Mouse (Mus musculus) hindbrain, embryonic 14.5 days (tissue): ENCODE measurements around the gene Dyrk1a. TPM values are rescaled to one million over a fixed set of nuclear protein-coding genes. Genes with fewer than 3 reads are reported as not detected.
A peak's percentile ranks its signal among the peaks of the same experiment; 100 is the strongest.

ENCODE experiments used
- ATAC-seq: fragments of 200-750 bp; cut with Nextera tagmentation; 2 replicates; pipeline ENCODE4 v1.8.0; 2017; ENCODE audit warnings: moderate number of reproducible peaks, mild to moderate bottlenecking, moderate TSS enrichment, moderate library complexity; ENCODE audit not compliant: low FRiP score
- DNase-seq: peaks from one replicate; pipeline ENCODE4 v3.0.0-alpha.2; 2015; ENCODE audit warnings: low spot score
- H3K27ac ChIP-seq: fragments of 300-500 bp; sonication (generic); 2 replicates; pipeline ENCODE4 v1.5.1; 2014; ENCODE audit warnings: mild to moderate bottlenecking, moderate library complexity
- H3K27me3 ChIP-seq: fragments of 300-500 bp; sonication (generic); 2 replicates; pipeline ENCODE4 v1.6.1; 2014; ENCODE audit warnings: mild to moderate bottlenecking, low read length, mixed read lengths; ENCODE audit not compliant: control insufficient read depth, insufficient read depth
- H3K36me3 ChIP-seq: fragments of 300-500 bp; sonication (generic); replicated peaks from 2 replicates; pipeline ENCODE4 v1.6.1; 2014; ENCODE audit not compliant: control insufficient read depth, insufficient read depth
- H3K4me1 ChIP-seq: fragments of 300-500 bp; sonication (generic); replicated peaks from 2 replicates; pipeline ENCODE4 v1.6.1; 2014; ENCODE audit warnings: antibody characterized with exemption, low read length, mixed read lengths; ENCODE audit not compliant: control insufficient read depth, insufficient read depth
- H3K4me2 ChIP-seq: fragments of 300-500 bp; sonication (generic); replicated peaks from 2 replicates; pipeline ENCODE4 v1.6.1; 2014; ENCODE audit warnings: mild to moderate bottlenecking, moderate library complexity
- H3K4me3 ChIP-seq: fragments of 300-500 bp; sonication (generic); replicated peaks from 2 replicates; pipeline ENCODE4 v1.5.1; 2014; ENCODE audit warnings: mild to moderate bottlenecking, low read length
- H3K9ac ChIP-seq: fragments of 300-500 bp; sonication (generic); 2 replicates; pipeline ENCODE4 v1.6.1; 2014
- H3K9me3 ChIP-seq: fragments of 300-500 bp; sonication (generic); 2 replicates; pipeline ENCODE4 v1.6.1; 2016; ENCODE audit warnings: low read length; ENCODE audit not compliant: control insufficient read depth
- WGBS: fragments of 180-500 bp; shearing (Covaris S2); extraction: QIAGEN DNeasy Blood & Tissue Kit; methylation state at CpG from one replicate; pipeline ENCODE4 v1.1.7; 2014; 5-methylcytosine and 5-hydroxymethylcytosine counted together
- polyA plus RNA-seq: library from polyadenylated mRNA; unstranded; fragments of >200 nt; fragmentation: Nextera tagmentation; extraction: Ambion mirVana; gene quantifications from 2 replicates; pipeline ENCODE4 v1.2.1, GENCODE M21; 2014

Gene Dyrk1a
- polyA plus RNA-seq, 1 experiment from 2014 or later, result 14.0 TPM

GRCm38 (mm10) chr16:94631984-94632383, 62.2 kb downstream of the Dyrk1a start:
- peak overlapping the region; percentile 70 for H3K27ac ChIP-seq
- no peaks in the 10 kb centered on the region for H3K36me3 ChIP-seq
- ATAC-seq, result peak; percentile 97
- DNase-seq, result peak; percentile 79
- no peak overlapping the region for H3K4me3 ChIP-seq
- no peak overlapping the region; the same call in 1 of the 2 replicates for H3K4me2 ChIP-seq
- H3K4me1 ChIP-seq, result peaks cover 30% of the 10 kb centered on the region
- H3K27me3 ChIP-seq, result no peaks in the 10 kb centered on the region
- H3K9ac ChIP-seq, result no peak overlapping the region
- H3K9me3 ChIP-seq, result no peaks in the 10 kb centered on the region
- WGBS, result 7% methylated on average over 5 of the region's 5 CpGs

GRCm38 (mm10) chr16:94632424-94632963, 62.7 kb downstream of the Dyrk1a start:
- DNase-seq, result no peak
- Histone ChIP-seq H3K4me1 (peaks cover 28% of the 10 kb centered on the region), H3K4me3 (no peak overlapping the region), H3K27ac (peak overlapping the region; percentile 70), H3K4me2 (no peak overlapping the region; the same call in 1 of the 2 replicates), H3K9ac (no peak overlapping the region), H3K36me3 (no peaks in the 10 kb centered on the region), H3K27me3 (no peaks in the 10 kb centered on the region), H3K9me3 (no peaks in the 10 kb centered on the region)
- no peak for ATAC-seq
- WGBS, result 70% methylated on average over 6 of the region's 6 CpGs

DNA sequence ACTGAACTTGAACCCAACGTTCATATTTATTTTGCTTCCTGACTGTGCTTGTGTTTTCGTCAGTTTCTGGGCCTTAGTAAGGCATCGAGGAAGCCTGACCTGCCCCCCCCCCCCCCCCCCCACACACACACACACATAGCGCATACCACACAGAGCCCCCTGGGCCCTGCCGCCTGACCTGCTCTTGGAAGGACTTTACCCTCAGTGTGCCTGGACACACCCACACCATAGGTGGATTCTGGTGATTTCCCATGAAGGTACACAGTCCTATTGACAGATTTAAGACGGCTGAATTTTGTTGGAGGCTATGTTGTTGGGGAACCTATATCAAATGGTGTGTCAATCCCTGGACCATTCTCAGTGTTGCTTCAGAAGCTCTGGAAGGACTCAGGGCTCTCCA, 63.2 kb downstream of the Dyrk1a start:
- Histone ChIP-seq H3K4me2 (no peak overlapping the region), H3K4me3 (no peak overlapping the region), H3K4me1 (peaks cover 27% of the 10 kb centered on the region), H3K27me3 (no peaks in the 10 kb centered on the region), H3K36me3 (no peaks in the 10 kb centered on the region), H3K27ac (peak overlapping the region; percentile 70), H3K9me3 (no peaks in the 10 kb centered on the region), H3K9ac (no peak overlapping the region)
- ATAC-seq (no peak), DNase-seq (no peak)
- WGBS, result 81% methylated on average over 5 of the region's 6 CpGs

DNA sequence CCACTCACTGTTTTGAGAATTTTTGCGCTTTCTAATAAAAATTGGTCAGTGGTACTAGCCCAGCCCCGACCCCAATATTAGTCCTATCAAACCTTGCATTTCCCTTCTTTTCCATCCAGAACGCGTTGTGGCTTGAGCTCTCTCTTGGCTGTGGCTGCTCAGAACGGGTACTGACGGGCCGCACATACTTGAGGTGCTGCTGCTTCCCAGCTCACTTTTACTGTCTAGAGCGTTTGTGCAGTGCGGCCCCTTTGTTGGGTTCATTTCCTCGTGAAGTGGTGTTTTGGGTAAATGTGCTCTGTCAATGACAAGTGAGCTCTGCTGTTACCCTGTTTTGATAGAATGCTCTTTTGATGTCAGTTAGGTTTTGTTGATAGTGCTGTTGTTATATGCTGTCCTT, 67.6 kb downstream of the Dyrk1a start:
- Histone ChIP-seq H3K4me1 (peaks cover 18% of the 10 kb centered on the region), H3K27me3 (no peaks in the 10 kb centered on the region), H3K9me3 (no peaks in the 10 kb centered on the region), H3K4me3 (no peak overlapping the region), H3K9ac (no peak overlapping the region), H3K36me3 (no peaks in the 10 kb centered on the region), H3K4me2 (no peak overlapping the region), H3K27ac (no peak overlapping the region)
- DNase-seq, result no peak
- 74% methylated on average over 10 of the region's 10 CpGs for WGBS
- ATAC-seq, result no peak

- no peak for DNase-seq
- Histone ChIP-seq H3K27ac (no peak overlapping the region), H3K4me1 (peaks cover 15% of the 10 kb centered on the region; the same call in 1 of the 2 replicates), H3K36me3 (no peaks in the 10 kb centered on the region), H3K27me3 (no peaks in the 10 kb centered on the region), H3K9ac (no peak overlapping the region), H3K4me3 (no peak overlapping the region), H3K4me2 (no peak overlapping the region), H3K9me3 (no peaks in the 10 kb centered on the region)
- ATAC-seq, result no peak
- WGBS, result 95% methylated on average over 2 of the region's 2 CpGs
Measured at GRCm38 (mm10) chr16:94641799-94642198, 72.0 kb downstream of the Dyrk1a start.

DNA sequence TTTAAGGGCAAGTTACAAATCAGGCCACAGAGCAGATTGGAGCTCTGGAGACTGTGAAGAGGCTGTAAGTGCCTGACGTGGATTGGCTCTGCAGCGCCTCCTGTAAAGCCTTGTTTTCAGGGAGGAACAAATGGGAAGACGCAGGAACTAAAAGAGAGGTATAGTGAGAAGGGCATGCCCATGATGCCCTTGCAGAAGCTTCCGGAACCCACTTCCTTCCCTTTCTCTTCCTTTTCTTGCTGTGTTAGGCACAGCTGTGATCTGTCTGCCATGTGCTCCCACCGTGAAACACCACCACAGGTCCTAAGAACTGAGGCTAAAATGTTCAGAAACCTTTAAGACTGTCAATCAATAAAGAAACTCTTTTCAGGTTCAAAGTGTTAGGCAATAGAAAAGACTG, 77.3 kb downstream of the Dyrk1a start:
- Histone ChIP-seq H3K27me3 (no peaks in the 10 kb centered on the region), H3K4me2 (no peak overlapping the region), H3K27ac (no peak overlapping the region), H3K4me3 (no peak overlapping the region), H3K9me3 (no peaks in the 10 kb centered on the region), H3K9ac (no peak overlapping the region), H3K36me3 (no peaks in the 10 kb centered on the region), H3K4me1 (peaks cover 18% of the 10 kb centered on the region; the same call in 1 of the 2 replicates)
- DNase-seq (no peak), ATAC-seq (no peak)
- 77% methylated on average over 5 of the region's 5 CpGs for WGBS

GRCm38 (mm10) chr16:94647925-94648324, 78.1 kb downstream of the Dyrk1a start:
- H3K9ac ChIP-seq, result no peak overlapping the region
- no peak overlapping the region for H3K27ac ChIP-seq
- ATAC-seq (no peak), DNase-seq (no peak)
- H3K4me3 ChIP-seq, result no peak overlapping the region
- H3K4me1 ChIP-seq, result peaks cover 18% of the 10 kb centered on the region; the same call in 1 of the 2 replicates
- no peaks in the 10 kb centered on the region for H3K36me3 ChIP-seq
- no peaks in the 10 kb centered on the region for H3K27me3 ChIP-seq
- H3K4me2 ChIP-seq, result no peak overlapping the region
- no peaks in the 10 kb centered on the region for H3K9me3 ChIP-seq
- 90% methylated on average over 2 of the region's 2 CpGs for WGBS

DNA sequence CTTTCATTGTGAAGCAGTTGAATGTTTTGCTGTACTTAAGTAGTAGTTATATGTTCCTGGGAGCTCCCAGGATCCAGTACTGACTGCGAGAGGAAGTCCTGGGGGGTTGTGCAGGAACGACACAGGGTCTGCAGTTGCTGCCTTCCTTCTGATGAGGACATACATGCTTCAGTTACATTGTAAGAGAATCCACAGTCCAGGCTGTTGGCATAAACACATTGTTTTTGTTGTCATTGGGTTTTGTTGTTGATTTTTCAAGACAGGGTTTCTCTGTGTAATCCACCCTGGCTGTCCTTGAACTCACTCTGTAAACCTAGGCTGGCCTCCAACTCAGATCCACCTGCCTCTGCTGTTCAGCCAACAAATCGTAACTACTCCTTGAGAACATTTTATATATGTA, 80.1 kb downstream of the Dyrk1a start:
- WGBS, result 88% methylated on average over 3 of the region's 3 CpGs
- no peak overlapping the region for H3K27ac ChIP-seq
- H3K36me3 ChIP-seq, result no peaks in the 10 kb centered on the region
- DNase-seq (no peak), ATAC-seq (no peak)
- no peaks in the 10 kb centered on the region for H3K9me3 ChIP-seq
- peaks cover 24% of the 10 kb centered on the region; the same call in 1 of the 2 replicates for H3K4me1 ChIP-seq
- no peak overlapping the region for H3K4me3 ChIP-seq
- no peak overlapping the region for H3K4me2 ChIP-seq
- H3K9ac ChIP-seq, result no peak overlapping the region
- no peaks in the 10 kb centered on the region for H3K27me3 ChIP-seq

DNA sequence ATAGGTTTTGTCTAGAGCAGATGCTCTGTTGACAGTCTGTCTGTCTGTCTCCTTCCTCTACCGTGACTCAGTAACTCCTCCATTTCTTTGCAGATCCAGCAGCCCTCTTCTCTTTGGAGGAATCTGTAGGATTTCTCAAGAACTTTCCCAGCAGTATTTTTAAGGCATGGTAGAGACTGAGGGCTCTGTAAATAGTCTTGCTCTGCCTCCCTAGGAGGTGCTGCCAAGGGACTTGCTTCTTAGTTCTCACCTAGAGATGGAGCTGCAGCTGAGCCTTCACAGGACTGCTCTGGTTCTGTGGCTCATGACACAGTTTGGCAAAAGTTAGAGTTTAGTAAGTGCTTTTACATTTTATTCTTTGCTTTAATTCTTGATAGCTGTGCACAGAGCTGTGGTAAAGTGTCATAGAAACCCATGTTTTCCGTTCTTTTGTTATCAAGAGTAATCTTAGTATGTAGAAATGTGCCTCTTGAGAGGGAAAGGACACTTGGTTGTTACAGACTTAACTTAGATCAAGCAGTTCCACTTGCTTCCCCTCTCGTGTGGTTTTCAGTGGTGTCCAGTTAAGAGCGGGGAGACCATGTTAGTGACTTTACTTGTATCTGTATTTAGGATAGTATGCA, 82.4 kb downstream of the Dyrk1a start:
- H3K27me3 ChIP-seq, result no peaks in the 10 kb centered on the region
- no peak overlapping the region for H3K4me2 ChIP-seq
- H3K9me3 ChIP-seq, result no peaks in the 10 kb centered on the region
- H3K9ac ChIP-seq, result no peak overlapping the region
- WGBS, result 74% methylated on average over 4 of the region's 4 CpGs
- ATAC-seq, result no peak
- no peaks in the 10 kb centered on the region for H3K36me3 ChIP-seq
- peaks cover 33% of the 10 kb centered on the region for H3K4me1 ChIP-seq
- H3K4me3 ChIP-seq, result no peak overlapping the region
- DNase-seq, result no peak
- H3K27ac ChIP-seq, result no peak overlapping the region
